ENCODE assay signal across 10 mouse cellular contexts in the genomic region with DNA sequence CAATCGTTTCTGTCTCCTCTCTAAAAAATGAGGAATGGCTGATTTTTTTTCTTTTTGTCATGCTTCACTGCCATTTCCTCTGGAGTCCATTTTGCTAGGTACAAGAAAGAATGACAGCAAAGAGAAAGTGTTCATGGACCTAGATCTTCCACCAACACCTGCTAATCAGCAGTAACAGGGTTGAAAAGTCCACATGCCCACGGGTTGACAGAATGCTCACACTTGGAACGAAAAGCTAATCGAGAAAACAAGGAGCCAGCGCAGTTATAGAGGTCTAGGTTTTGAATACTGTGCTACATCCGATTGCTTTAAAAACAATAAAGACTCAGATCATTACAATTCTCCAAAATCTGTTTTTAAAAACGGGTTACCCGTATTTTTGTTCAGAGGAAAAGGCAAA. TPM values are rescaled to one million over a fixed set of nuclear protein-coding genes. Genes with fewer than 3 reads are reported as not detected.
DNase-seq lines count a peak whose midpoint lies in the region; ATAC-seq and TF ChIP-seq lines count a peak whose summit lies in the region.
"Had no signal": no experiment of that assay in that cellular context is flagged by ENCODE, and none has a peak within 500 bp of the region (broad histone marks: within the 10 kb centered on the region; RNA-seq: fewer than 3 reads in every experiment).

No protein-coding gene starts in this region.

- no peak for DNase-seq in heart, postnatal 14 days
- DNase-seq in lung, adult 18-20 months: no peak
- DNase-seq in hindbrain, embryonic 14.5 days (ENCODE audit: low spot score): no peak
- no peak for DNase-seq in thymus, postnatal 14 days
- DNase-seq in cerebellum, adult 9-11 months: no peak
- DNase-seq: lung, postnatal 36 days had no signal

- no peak overlapping the region for H3K9ac ChIP-seq in heart, embryonic 15.5 days
- H3K9ac ChIP-seq in lung, embryonic 16.5 days (ENCODE audit: low read length): no peak overlapping the region
- H3K9ac ChIP-seq in hindbrain, embryonic 14.5 days: no peak overlapping the region

- 82% methylated on average over 8 of the region's 8 CpGs for WGBS in heart, embryonic 15.5 days
- 77% methylated on average over 8 of the region's 8 CpGs for WGBS in lung, embryonic 16.5 days
- WGBS in hindbrain, embryonic 14.5 days: 83% methylated on average over 8 of the region's 8 CpGs

- H3K4me3 ChIP-seq in heart, embryonic 15.5 days: no peak overlapping the region
- H3K4me3 ChIP-seq in lung, embryonic 16.5 days (ENCODE audit: low read length): no peak overlapping the region
- no peak overlapping the region for H3K4me3 ChIP-seq in hindbrain, embryonic 14.5 days (replicated peaks; ENCODE audit: low read length)
- peak overlapping the region; percentile 23 for H3K4me3 ChIP-seq in myocyte

- H3K27me3 ChIP-seq in heart, embryonic 15.5 days: no peaks in the 10 kb centered on the region
- H3K27me3 ChIP-seq in lung, embryonic 16.5 days (ENCODE audit: control insufficient read depth, insufficient read depth, low read depth, low read length): no peaks in the 10 kb centered on the region
- H3K27me3 ChIP-seq in hindbrain, embryonic 14.5 days (ENCODE audit: control insufficient read depth, insufficient read depth, low read length): no peaks in the 10 kb centered on the region
- no peaks in the 10 kb centered on the region for H3K27me3 ChIP-seq in myocyte (ENCODE audit: control insufficient read depth, insufficient read depth, insufficient read length)

- ATAC-seq in heart, embryonic 15.5 days (replicated peaks; ENCODE audit: insufficient number of reproducible peaks, insufficient read depth, low FRiP score, low read depth): no peak
- ATAC-seq in lung, embryonic 16.5 days (ENCODE audit: low read depth): no peak
- ATAC-seq in hindbrain, embryonic 14.5 days (ENCODE audit: low FRiP score): no peak
- ATAC-seq: CD4-positive, CD25-positive, alpha-beta regulatory T cell, adult 4 months had no signal

- no peak for TF ChIP-seq POLR2A in myocyte (IDR thresholded peaks at IDR 0.05; ENCODE audit: insufficient read length, low read depth)

- peaks cover 3% of the 10 kb centered on the region for H3K4me1 ChIP-seq in heart, embryonic 15.5 days (replicated peaks)
- H3K4me1 ChIP-seq in lung, embryonic 16.5 days (replicated peaks; ENCODE audit: control insufficient read depth, insufficient read depth, low read length): peaks cover 4% of the 10 kb centered on the region; the same call in 1 of the 2 replicates
- H3K4me1 ChIP-seq in hindbrain, embryonic 14.5 days (replicated peaks; ENCODE audit: control insufficient read depth, insufficient read depth, low read length): peaks cover 7% of the 10 kb centered on the region

- intact Hi-C loops in heart, postnatal 14 days (cut with DNase I): loop anchor here (5.0 kb wide), 1 partner anchor 119 kb away; no protein-coding TSS in a partner anchor

- H3K9me3 ChIP-seq in heart, embryonic 15.5 days (replicated peaks): no peaks in the 10 kb centered on the region
- H3K9me3 ChIP-seq in lung, embryonic 16.5 days (ENCODE audit: control insufficient read depth, low read length): no peaks in the 10 kb centered on the region
- H3K9me3 ChIP-seq in hindbrain, embryonic 14.5 days (ENCODE audit: control insufficient read depth, low read length): no peaks in the 10 kb centered on the region

- no peaks in the 10 kb centered on the region for H3K36me3 ChIP-seq in heart, embryonic 15.5 days
- no peaks in the 10 kb centered on the region for H3K36me3 ChIP-seq in lung, embryonic 16.5 days (ENCODE audit: control insufficient read depth, insufficient read depth, low read length)
- no peaks in the 10 kb centered on the region for H3K36me3 ChIP-seq in hindbrain, embryonic 14.5 days (replicated peaks; ENCODE audit: control insufficient read depth, insufficient read depth)
- H3K36me3 ChIP-seq in myocyte (ENCODE audit: control insufficient read depth, insufficient read depth): no peaks in the 10 kb centered on the region

- no peaks in the 10 kb centered on the region for H3K79me2 ChIP-seq in myocyte (ENCODE audit: control insufficient read depth, insufficient read depth)

- peak overlapping the region; percentile 97; the same call in 1 of the 2 replicates for H3K27ac ChIP-seq in heart, embryonic 15.5 days
- H3K27ac ChIP-seq in lung, embryonic 16.5 days (ENCODE audit: low read length): peak overlapping the region; percentile 12; the same call in 1 of the 2 replicates
- H3K27ac ChIP-seq in hindbrain, embryonic 14.5 days: no peak overlapping the region

- no peak overlapping the region for H3ac ChIP-seq in myocyte (ENCODE audit: control insufficient read depth, insufficient read length)

- no peak overlapping the region for H3K4me2 ChIP-seq in heart, embryonic 15.5 days
- H3K4me2 ChIP-seq in lung, embryonic 16.5 days (ENCODE audit: low read depth, low read length): no peak overlapping the region
- H3K4me2 ChIP-seq in hindbrain, embryonic 14.5 days (replicated peaks): peak overlapping the region; percentile 77
- peak overlapping the region; percentile 92 for H3K4me2 ChIP-seq in myocyte (ENCODE audit: low read depth)

TF ChIP-seq in myocyte, 11 proteins besides CTCF, POLR2A, EP300 and RAD21:
- TF ChIP-seq MYOG (IDR thresholded peaks at IDR 0.05; ENCODE audit: control insufficient read depth in 1 of 3, insufficient read depth in 1 of 3, insufficient read length in 2 of 3, low read depth in 2 of 3): no peak
- no peak for TF ChIP-seq MYOD1 (IDR thresholded peaks at IDR 0.05; ENCODE audit: control insufficient read depth in 1 of 3, insufficient read length in 2 of 3, low read depth in 2 of 3)
- TF ChIP-seq MAX (IDR thresholded peaks at IDR 0.05; ENCODE audit: low read depth): no peak
- no peak for TF ChIP-seq REST (IDR thresholded peaks at IDR 0.05; ENCODE audit: insufficient read depth, insufficient read length)
- TF ChIP-seq POLR2AphosphoS2 (IDR thresholded peaks at IDR 0.05; ENCODE audit: insufficient read length, low read depth): no peak
- no peak for TF ChIP-seq TCF3 (IDR thresholded peaks at IDR 0.05; ENCODE audit: insufficient read length, low read depth)
- TF ChIP-seq E2F4 (IDR thresholded peaks at IDR 0.05; ENCODE audit: insufficient read depth): no peak
- no peak for TF ChIP-seq USF1 (IDR thresholded peaks at IDR 0.05; ENCODE audit: low read depth)
- TF ChIP-seq TCF12 (IDR thresholded peaks at IDR 0.05; ENCODE audit: insufficient read depth, poor library complexity, severe bottlenecking): no peak
- TF ChIP-seq SRF (IDR thresholded peaks at IDR 0.05; ENCODE audit: control insufficient read depth, insufficient read length, low read depth): no peak
- TF ChIP-seq CEBPB (IDR thresholded peaks at IDR 0.05; ENCODE audit: insufficient read depth, poor library complexity, severe bottlenecking): no peak

RNA-seq across cellular contexts. Expression of a gene that starts 8.9 kb away (rescaled TPM):
- polyA plus RNA-seq in heart, embryonic 15.5 days (2015; fragmentation: Nextera tagmentation; extraction: Ambion mirVana): 158 and 170 TPM in 2 replicates
- total RNA-seq in heart, postnatal 14 days (2021): 100 to 1,000 TPM; 257 to 301 TPM
- polyA plus RNA-seq in lung, embryonic 16.5 days (2015; fragmentation: Nextera tagmentation; extraction: Ambion mirVana): 143 and 155 TPM in 2 replicates
- 125 and 141 TPM in 2 replicates for polyA plus RNA-seq in hindbrain, embryonic 14.5 days (2014; fragmentation: Nextera tagmentation; extraction: Ambion mirVana)
- polyA plus RNA-seq in myocyte (2012; fragmentation: generic; extraction: Trizol): 95.0 TPM

Comparison
In these comparisons a context has a peak if more than half of its experiments do, and no peak if none do; other contexts are left out.
1. H3K4me2 ChIP-seq: peak in hindbrain, embryonic 14.5 days (single experiment) and myocyte (single experiment); none in heart, embryonic 15.5 days (single experiment) and lung, embryonic 16.5 days (single experiment).